Mouse (Mus musculus): ENCODE results near the gene Itpkb.

Itpkb gene

DNA sequence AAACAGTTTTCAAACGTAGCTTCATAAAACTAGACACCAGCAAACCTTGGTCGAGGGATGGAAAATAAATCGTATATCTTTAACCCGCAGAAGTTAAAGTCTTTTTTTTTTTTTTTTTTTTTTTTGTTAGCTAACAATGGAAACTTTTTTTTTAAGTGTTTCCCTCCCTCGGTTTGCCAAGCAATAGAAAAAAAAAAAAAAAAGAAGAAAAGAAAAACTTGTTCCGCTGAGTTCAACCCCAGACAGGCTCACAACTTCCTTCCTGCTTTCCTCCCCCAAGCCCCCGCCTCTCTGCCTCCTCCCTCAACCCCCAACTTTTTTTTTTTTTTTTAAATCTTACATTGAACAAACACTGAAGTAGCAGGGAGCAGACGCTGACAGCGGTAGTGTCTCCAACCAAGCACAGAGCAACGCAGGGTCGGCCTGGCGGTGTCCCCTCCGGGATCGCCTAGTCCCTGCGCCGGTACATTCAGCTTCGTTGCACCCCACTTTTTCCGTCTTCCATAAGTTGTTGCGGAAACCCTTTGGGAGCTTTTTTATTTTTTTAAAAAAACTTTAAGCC lies at the start of gene Itpkb:
Gene Itpkb (plus strand): TSS at position 341 of the 562 bp plus-strand sequence.
- DNase-seq, result peak; percentile 54 to 58

DNA sequence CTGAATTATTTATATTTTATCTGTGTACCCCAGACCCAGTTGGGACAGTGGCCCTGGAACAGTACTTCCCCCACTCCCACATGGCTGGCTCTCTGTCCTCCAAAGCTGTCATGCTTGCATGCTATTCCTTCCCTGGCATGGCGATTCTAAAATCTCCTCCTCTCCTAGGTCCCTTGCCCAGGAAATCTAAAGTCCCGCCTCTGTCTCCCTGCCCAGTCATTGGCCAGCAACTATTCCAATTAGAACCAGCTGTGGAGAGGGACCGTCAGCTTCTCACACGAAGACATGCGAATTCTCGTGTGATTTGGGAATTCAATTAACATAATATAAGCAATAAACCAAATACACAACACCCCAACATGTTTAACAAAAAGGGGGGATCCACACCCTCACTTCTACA lies 47.7 kb upstream of the Itpkb start:
- peak in 1 of 2 experiments; percentile 23 for DNase-seq

DNA sequence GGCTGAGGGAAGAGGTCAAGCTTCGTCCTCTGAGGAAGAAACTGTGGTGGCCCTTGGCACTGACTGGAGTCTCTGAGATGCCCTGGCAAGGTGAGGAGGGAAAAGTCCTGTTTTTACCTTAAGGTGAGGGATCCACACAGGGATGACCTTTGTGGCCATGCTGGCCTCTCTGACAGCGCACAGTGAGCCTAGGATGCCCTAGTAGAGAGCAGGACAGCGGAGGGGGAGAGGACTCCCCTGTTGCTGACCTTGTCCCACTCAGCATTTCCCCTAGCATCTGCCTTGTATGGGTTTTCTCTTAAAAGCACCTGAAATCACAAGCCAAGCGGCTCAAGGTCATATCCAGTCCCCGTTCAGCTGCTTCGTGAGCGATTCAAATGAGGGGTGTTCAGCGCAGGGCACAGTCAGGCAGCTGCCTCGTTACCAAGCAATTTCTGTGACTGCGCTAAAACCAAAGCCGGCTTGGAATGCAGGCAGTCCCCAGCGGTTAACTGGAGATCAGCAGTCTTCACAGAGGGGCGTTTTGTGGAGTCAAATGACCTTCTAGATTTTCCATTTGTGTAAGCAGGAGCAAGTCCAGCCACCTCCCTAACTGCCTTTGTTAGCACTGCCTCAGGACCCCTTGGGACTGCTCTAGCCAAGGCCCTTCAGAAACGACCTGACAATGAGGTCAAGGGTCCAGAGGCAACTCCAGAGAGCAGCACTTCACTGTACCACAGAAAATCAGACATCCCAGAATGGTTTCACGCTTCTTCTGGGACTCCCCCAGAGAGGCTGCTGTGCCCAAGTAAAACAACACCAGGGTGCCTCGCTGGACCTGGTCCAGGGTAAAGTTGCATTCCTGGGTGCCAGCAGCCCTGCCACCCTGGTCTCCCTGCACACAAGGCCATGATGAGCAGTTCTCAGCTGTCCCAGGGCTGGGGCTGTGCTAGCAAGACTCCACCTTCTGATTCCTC lies 46.2 kb upstream of the Itpkb start:
- no peak for DNase-seq

GRCm38 (mm10) chr1:180286081-180286831 lies 44.0 kb upstream of the Itpkb start:
- DNase-seq, result peak; percentile 18 to 29

DNA sequence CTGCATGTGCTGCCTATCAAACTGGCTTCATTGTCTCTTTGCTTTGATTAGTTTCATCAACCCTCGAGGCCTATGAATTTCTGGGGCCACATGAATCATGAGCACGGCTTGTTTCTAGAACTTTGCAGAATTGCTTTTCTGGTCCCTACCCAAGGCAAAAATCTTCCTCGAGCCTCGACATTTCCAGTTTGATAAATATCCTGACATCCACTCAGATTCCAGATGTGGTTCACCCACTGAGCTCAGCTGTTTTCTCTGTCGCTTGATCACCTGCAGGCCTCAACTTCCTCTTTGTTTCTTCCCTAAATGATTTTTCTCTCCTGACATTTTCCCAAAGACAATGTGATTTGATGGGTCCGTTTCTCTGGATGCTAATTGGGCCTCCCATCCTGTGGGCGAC lies 42.1 kb upstream of the Itpkb start:
- no peak for DNase-seq

- no peak for DNase-seq
Measured at GRCm38 (mm10) chr1:180288872-180289468, 41.3 kb upstream of the Itpkb start.

DNA sequence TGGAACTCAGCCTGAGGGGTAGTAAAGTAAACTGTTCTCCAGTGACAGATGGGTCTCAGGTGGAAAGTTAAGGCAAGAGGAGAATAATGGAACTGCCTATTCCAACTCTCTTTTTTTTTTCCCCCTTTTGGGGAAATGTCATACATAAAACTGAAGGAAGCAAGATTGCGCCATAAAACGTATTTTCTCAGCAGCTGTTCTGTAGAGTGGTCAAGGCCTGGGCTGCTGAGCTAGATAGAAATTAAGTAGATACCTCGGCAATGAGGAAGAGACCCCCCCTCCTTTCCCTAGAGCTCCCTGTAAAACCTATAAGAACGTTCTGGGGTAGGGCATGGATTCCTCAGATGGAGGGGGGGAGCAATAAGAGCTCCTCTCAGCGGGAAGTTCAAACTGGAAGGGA lies 40.5 kb upstream of the Itpkb start:
- DNase-seq, result no peak

GRCm38 (mm10) chr1:180290358-180290757 lies 39.9 kb upstream of the Itpkb start:
- DNase-seq, result no peak

DNA sequence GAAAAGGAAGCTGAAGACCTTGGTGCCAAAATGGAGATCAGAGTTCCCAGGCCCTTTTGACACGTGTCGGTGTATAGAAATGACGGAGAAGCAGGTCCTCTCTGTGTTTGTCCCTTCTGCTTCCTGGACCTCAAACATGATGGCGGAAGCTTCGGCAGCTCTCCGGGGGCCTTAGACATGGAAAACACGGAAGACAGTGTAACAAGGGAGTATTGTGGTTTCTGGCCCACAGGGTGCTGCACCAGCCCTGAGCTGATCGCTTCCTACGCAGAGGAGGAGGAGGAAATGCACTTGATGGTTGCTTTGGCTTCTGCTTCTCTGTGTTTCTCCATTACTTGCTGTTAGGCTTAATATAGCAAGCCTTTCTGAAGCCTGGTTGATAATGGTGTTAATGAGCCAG lies 34.2 kb upstream of the Itpkb start:
- no peak for DNase-seq

DNA sequence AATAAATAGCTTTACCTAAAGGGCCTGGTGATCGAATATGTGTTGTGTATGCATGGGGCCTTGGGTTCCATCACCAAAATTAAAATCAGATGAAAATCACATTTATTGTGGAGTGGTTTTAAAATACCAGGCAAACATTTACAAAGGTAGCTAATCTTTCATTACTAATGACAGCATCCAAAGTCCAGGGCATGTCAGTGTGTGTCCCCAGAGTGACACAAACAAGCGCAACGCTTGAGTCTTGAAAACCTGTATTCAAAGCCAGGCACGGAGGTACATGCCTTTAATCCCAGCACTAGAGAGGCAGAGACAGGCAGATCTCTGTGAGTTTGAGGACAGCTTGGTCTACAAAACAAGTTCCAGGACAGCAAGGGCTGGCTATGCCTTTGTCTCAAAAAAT lies 30.6 kb upstream of the Itpkb start:
- no peak for DNase-seq

- DNase-seq, result no peak
Measured at GRCm38 (mm10) chr1:180300292-180300691, 30.0 kb upstream of the Itpkb start.

DNA sequence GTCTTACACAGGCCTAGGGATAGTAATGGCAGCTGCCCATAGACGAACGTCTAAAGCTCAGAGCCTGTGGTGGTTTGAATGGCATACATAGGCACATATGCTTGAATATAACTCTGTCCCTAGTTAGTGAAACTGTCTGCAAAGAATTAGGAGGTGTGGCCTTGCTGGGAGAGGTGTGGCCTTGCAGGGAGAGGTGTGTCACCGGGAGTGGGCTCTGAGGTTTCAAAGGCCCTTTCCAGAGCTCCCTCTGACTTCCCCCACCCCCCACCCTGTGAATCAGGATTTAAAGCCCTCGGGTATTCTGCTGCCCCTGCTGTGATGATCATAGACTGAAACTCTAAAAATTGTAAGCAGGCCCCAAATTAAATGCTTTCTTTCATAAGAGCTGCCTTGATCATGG lies 29.3 kb upstream of the Itpkb start:
- DNase-seq, result no peak

- no peak for DNase-seq
Measured at GRCm38 (mm10) chr1:180302253-180303120, 27.8 kb upstream of the Itpkb start.

DNA sequence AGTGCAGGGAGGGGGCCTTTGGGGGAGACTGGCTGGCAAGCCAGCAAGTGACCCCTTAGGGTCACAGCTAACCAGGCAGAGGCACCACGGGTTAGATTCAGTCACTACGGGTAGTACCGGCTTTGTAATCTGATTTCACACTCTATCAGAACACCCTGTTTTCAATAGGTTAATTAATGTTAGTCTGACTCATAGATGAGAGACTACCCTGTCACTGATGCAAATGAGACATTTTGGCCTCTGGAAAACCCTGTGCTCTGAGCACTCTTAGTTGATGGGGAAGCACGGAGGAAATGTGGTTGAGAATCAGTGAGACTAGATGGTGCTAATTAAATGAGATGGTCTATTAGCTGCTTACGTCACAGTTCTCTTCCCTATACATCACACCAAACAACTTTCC lies 26.7 kb upstream of the Itpkb start:
- DNase-seq, result no peak

DNA sequence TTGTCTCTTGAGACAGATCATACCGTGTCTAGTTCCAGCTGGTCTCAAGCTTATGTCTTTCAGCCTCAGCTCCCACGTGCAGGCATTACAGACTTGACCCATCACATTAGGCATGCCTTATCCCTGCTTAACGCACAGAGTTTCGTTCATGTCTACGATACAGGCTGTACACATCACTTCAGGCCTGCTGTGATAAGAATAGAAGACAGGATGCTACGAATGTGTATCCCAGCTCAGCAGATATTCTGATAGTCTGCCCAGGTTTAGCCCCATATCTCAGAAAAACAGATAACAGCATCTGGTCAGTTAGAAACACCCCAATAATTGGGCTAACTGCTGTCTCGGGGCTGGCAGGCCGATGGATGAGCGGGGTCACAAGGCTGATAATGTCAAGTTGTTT lies 23.4 kb upstream of the Itpkb start:
- DNase-seq, result no peak

DNA sequence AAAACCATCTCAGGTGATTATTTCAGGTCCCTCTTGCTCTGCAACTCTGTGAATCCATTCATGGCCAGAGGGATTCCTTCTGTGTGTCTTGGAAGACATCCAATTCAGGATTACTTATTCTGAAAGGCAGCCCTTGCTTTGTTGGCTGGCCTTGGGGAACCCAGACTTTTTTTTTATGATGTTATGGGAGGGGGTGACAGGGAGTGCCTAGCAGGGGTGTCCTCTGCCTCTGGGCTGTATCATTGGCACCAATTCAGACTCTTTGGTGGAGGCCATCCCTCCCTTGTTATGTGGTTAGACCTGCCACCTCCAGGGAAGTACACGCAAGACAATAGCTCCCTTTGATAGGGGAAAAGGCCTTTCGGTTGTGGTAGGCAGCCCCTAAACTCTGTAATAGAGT lies 22.6 kb upstream of the Itpkb start:
- DNase-seq, result peak in 1 of 2 experiments; percentile 25

DNA sequence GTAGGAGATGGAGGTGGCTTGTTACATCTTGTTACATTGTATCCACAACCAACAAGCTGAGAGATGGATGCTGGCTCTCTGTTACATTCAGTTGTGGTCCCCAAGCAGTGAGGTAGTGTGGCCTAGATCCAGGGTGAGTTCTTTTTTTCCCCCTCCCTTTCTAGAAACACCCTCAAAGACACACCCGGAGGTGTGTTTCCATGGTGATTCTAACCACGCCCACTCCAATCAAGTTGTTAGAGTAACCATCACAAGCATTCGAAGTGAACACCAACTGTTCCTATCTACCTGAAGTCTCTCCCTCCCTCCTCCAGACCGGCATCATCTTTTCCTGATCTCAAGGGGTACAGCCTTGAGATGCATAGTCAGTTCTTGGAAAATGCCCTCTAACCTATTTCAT lies 21.4 kb upstream of the Itpkb start:
- no peak for DNase-seq

DNA sequence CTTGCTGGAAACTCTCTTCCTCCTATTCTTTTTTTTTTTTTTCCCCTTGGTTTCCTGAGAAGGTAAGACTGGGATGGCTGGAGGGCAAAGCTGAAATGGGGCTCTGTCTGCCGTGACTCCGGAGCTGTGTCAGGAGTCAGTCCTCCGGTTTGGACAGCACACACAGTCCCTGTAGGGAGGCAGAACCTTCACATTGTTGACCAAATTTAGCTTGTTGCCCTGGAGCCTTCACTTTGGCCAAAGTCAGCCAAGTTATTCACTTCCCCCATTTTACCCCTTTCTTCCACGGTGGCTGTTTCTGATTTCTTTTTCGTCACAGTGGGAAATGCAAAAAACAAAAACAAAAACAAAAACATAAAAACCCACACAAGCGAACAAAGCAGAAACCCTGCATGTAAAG lies 18.0 kb upstream of the Itpkb start:
- peak in 1 of 2 experiments; percentile 20 for DNase-seq

DNA sequence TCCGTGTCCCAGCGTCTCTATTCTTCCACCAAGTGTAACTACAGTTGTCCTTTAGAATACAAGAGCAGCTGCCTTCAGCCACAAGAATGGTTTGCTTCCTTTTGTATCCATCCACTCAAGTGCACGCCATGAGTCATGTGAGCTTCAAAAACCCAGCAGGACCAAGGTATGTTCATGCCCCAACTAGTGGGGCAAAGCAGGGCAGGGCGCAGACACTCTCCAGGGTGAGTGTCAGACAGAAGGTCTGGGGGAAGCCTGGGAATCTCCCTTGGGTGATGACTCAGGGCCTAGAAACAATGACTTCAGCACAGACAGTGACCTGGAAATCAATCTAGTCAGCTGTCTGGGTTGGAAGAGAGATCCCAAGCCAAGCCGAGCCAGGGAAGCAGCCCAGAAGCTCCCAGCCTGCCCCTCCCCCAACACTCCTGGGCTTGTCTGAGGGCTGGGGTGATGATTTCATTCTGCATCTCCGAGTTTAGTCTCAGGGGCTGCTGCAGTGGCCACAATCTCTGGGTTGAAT lies 17.4 kb upstream of the Itpkb start:
- DNase-seq, result peak; percentile 91 to 92

DNA sequence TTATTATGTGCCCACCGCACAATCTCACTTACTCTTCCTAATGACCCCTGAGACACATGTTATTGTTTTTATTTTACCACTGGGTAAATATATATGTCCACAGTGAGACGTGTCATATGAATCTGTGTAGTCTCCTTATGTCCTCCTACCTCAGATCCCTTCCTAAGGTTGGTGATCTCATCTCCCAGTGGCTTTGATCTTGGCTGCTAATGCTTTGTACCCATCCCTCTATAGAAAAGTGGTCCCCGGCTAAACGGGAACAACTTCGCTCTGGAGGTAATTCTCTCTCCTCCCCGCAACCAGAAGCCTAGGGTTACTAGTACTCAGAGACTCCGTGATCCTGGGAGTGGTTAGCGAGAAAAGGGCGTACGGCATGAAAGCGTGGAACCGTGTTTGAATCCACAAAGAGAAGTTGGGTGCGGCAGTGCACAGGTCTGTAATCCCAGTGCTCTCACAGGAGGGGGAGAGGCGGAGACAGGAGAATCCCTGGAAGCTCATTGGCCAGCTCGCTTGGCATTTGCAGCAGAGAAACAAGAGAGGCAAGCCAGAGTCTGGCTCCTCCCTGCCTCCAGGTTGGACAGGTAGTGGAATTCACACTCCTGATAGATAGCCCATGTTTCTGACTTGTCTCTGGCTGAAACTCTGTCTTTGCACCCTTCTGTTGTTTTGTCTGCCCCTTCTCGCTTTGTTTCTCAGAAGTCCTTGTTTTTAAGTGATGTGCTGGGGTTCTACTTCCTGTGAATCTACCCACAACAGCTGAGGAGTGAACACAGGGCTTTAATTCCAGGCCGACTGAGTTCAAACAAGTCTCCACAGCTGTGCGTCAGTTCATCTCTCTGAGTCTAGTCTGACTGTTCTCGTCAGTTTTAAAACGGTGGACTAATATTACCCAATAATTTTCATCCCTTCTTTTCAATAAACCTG lies 16.5 kb upstream of the Itpkb start:
- DNase-seq, result peak; percentile 75 to 77

GRCm38 (mm10) chr1:180314641-180315040 lies 15.6 kb upstream of the Itpkb start:
- DNase-seq, result no peak

Data from cerebellum, postnatal 10 days (tissue).